Mouse (Mus musculus) brain, embryonic 14.5 days (tissue): ENCODE measurements around the gene Polr3f.

Experiments
- CTCF ChIP-seq: fragments of 200-500 bp; IDR thresholded peaks from 2 replicates; pipeline ENCODE4 v1.5.1; 2012; ENCODE audit warnings: inconsistent platforms, mild to moderate bottlenecking, moderate library complexity, borderline replicate concordance; ENCODE audit not compliant: insufficient read depth, insufficient read length; ENCODE audit errors: extremely low read depth
- POLR2A ChIP-seq: fragments of 200-500 bp; IDR thresholded peaks from 2 replicates; pipeline ENCODE4 v1.6.1; 2012; ENCODE audit warnings: mild to moderate bottlenecking, inconsistent platforms, borderline replicate concordance; ENCODE audit not compliant: poor library complexity, insufficient read depth, insufficient read length, severe bottlenecking; ENCODE audit errors: extremely low read depth

GRCm38 (mm10) chr2:144526981-144527820 lies at the start of gene Polr3f, which contains the start of gene Dzank1:
- TF ChIP-seq CTCF = no peak
- TF ChIP-seq POLR2A = peak; percentile 36; the same call in 1 of the 2 replicates
